Mouse (Mus musculus) forebrain, embryonic 13.5 days (tissue): ENCODE measurements around the gene Lmntd1. TPM values are rescaled to one million over a fixed set of nuclear protein-coding genes. Genes with fewer than 3 reads are reported as not detected.

Experiments
- ATAC-seq: fragments of 200-750 bp; cut with Nextera tagmentation; 2 replicates; pipeline ENCODE4 v1.8.0; 2017
- H3K27ac ChIP-seq: fragments of 300-500 bp; sonication (generic); 2 replicates; pipeline ENCODE4 v1.5.1; 2015; ENCODE audit warnings: inconsistent platforms, mild to moderate bottlenecking, moderate library complexity
- H3K27me3 ChIP-seq: fragments of 300-500 bp; sonication (generic); 2 replicates; pipeline ENCODE4 v1.6.1; 2015; ENCODE audit warnings: mild to moderate bottlenecking, inconsistent platforms
- H3K36me3 ChIP-seq: fragments of 300-500 bp; sonication (generic); 2 replicates; pipeline ENCODE4 v1.6.1; 2015; ENCODE audit warnings: mild to moderate bottlenecking, inconsistent platforms; ENCODE audit not compliant: poor library complexity, severe bottlenecking
- H3K4me1 ChIP-seq: fragments of 300-500 bp; sonication (generic); 2 replicates; pipeline ENCODE4 v1.6.1; 2015; ENCODE audit warnings: inconsistent platforms
- H3K4me2 ChIP-seq: fragments of 300-500 bp; sonication (generic); 2 replicates; pipeline ENCODE4 v1.6.1; 2015; ENCODE audit warnings: inconsistent platforms, mild to moderate bottlenecking, moderate library complexity
- H3K4me3 ChIP-seq: fragments of 300-500 bp; sonication (generic); 2 replicates; pipeline ENCODE4 v1.5.1; 2015; ENCODE audit warnings: mild to moderate bottlenecking, inconsistent platforms
- H3K9ac ChIP-seq: fragments of 300-500 bp; sonication (generic); 2 replicates; pipeline ENCODE4 v1.6.1; 2015; ENCODE audit warnings: mild to moderate bottlenecking, inconsistent platforms
- H3K9me3 ChIP-seq: fragments of 300-500 bp; sonication (generic); replicated peaks from 2 replicates; pipeline ENCODE4 v1.6.1; 2016; ENCODE audit warnings: inconsistent platforms
- WGBS: fragments of 180-500 bp; shearing (Covaris S2); methylation state at CpG from one replicate; pipeline ENCODE4 v1.1.7; 2015; 5-methylcytosine and 5-hydroxymethylcytosine counted together
- polyA plus RNA-seq: library from polyadenylated mRNA; unstranded; fragments of >200 nt; fragmentation: Nextera tagmentation; extraction: Ambion mirVana; gene quantifications from 2 replicates; pipeline ENCODE4 v1.2.1, GENCODE M21; 2015

Lmntd1 gene
- polyA plus RNA-seq, 1 experiment from 2014 or later: 0.45 TPM

GRCm38 (mm10) chr6:145380961-145381360 lies 233.2 kb downstream of the Lmntd1 start:
- WGBS: 75% methylated on average over 8 of the region's 8 CpGs
- ATAC-seq: peak; percentile 37
- Histone ChIP-seq H3K4me3 (no peak overlapping the region), H3K27ac (peak overlapping the region; percentile 19; the same call in 1 of the 2 replicates), H3K36me3 (no peaks in the 10 kb centered on the region), H3K4me2 (no peak overlapping the region), H3K9ac (no peak overlapping the region), H3K27me3 (no peaks in the 10 kb centered on the region), H3K4me1 (peaks cover 30% of the 10 kb centered on the region), H3K9me3 (no peaks in the 10 kb centered on the region)

GRCm38 (mm10) chr6:145379175-145379574 lies 234.9 kb downstream of the Lmntd1 start:
- 7% methylated on average over 6 of the region's 6 CpGs for WGBS
- Histone ChIP-seq H3K4me3 (no peak overlapping the region), H3K27ac (peak overlapping the region; percentile 68), H3K27me3 (no peaks in the 10 kb centered on the region), H3K4me2 (peak overlapping the region; percentile 28), H3K9ac (no peak overlapping the region), H3K36me3 (no peaks in the 10 kb centered on the region), H3K4me1 (peaks cover 30% of the 10 kb centered on the region), H3K9me3 (no peaks in the 10 kb centered on the region)
- ATAC-seq: peak; percentile 80

- Histone ChIP-seq H3K9ac (no peak overlapping the region), H3K36me3 (no peaks in the 10 kb centered on the region), H3K4me2 (peak overlapping the region; percentile 28), H3K4me1 (peaks cover 30% of the 10 kb centered on the region), H3K27me3 (no peaks in the 10 kb centered on the region), H3K9me3 (no peaks in the 10 kb centered on the region), H3K27ac (peak overlapping the region; percentile 68; the same call in 1 of the 2 replicates), H3K4me3 (no peak overlapping the region)
- ATAC-seq: peak; percentile 30; the same call in 1 of the 2 replicates
- WGBS: 64% methylated on average over 4 of the region's 4 CpGs
Observed at GRCm38 (mm10) chr6:145378689-145379088, 235.4 kb downstream of the Lmntd1 start.

- 85% methylated on average over 2 of the region's 2 CpGs for WGBS
- Histone ChIP-seq H3K27ac (no peak overlapping the region), H3K4me1 (peaks cover 13% of the 10 kb centered on the region), H3K4me3 (no peak overlapping the region), H3K4me2 (no peak overlapping the region), H3K9me3 (no peaks in the 10 kb centered on the region), H3K36me3 (no peaks in the 10 kb centered on the region), H3K27me3 (no peaks in the 10 kb centered on the region), H3K9ac (no peak overlapping the region)
- no peak for ATAC-seq
Observed at GRCm38 (mm10) chr6:145374372-145374771, 239.7 kb downstream of the Lmntd1 start.

DNA sequence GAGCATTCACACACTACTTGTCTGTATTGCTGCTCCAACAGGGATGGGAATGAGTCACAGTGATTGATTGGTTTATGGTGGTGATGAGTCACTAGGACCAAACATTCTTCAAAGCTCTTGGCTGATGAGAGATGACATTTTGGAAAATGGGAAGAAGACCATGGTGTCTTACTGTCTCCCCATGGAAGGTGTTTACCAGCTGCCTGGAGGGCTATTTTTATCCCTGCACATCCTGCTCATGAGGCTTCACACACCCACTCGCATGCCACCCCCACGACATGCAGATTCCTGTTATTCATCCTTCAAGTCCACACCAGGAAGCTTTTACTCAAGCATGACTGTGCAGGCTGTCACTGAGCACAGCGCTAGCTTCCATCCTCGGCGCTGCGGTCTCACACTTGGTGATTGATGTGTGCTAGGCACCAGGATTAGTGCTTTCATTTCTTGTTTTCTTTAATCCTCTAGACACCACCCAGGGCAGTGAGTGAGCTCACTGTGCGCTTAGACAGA lies 240.4 kb downstream of the Lmntd1 start:
- H3K27ac ChIP-seq: no peak overlapping the region
- H3K9me3 ChIP-seq: no peaks in the 10 kb centered on the region
- peaks cover 7% of the 10 kb centered on the region for H3K4me1 ChIP-seq
- H3K9ac ChIP-seq: no peak overlapping the region
- no peak overlapping the region for H3K4me3 ChIP-seq
- H3K27me3 ChIP-seq: no peaks in the 10 kb centered on the region
- no peaks in the 10 kb centered on the region for H3K36me3 ChIP-seq
- no peak for ATAC-seq
- WGBS: 58% methylated on average over 7 of the region's 7 CpGs
- H3K4me2 ChIP-seq: no peak overlapping the region

- WGBS: 75% methylated on average over 2 of the region's 2 CpGs
- no peak for ATAC-seq
- H3K4me1 ChIP-seq: no peaks in the 10 kb centered on the region
- no peak overlapping the region for H3K9ac ChIP-seq
- no peaks in the 10 kb centered on the region for H3K27me3 ChIP-seq
- no peak overlapping the region for H3K27ac ChIP-seq
- H3K36me3 ChIP-seq: no peaks in the 10 kb centered on the region
- no peaks in the 10 kb centered on the region for H3K9me3 ChIP-seq
- H3K4me3 ChIP-seq: no peak overlapping the region
- H3K4me2 ChIP-seq: no peak overlapping the region
Observed at GRCm38 (mm10) chr6:145372066-145372465, 242.1 kb downstream of the Lmntd1 start.

DNA sequence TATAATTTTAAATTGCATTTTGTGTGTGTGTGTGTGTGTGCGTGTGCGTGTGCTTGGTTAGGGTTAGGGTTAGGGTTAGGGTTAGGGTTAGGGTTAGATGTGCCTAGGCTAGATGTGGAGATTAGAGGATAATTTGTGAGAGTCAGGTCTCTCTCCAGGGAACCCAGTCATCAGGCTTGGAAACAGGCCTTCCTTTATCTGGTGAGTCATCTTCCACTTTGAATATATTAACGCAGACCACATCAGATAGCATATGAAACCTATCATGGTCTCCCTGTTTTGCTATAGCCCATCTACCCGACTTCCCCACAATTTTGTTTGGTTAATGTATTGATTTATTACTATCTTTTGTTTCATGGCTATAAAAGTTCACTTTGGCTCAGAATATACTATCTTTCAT lies 242.5 kb downstream of the Lmntd1 start:
- Histone ChIP-seq H3K4me3 (no peak overlapping the region), H3K36me3 (no peaks in the 10 kb centered on the region), H3K4me1 (no peaks in the 10 kb centered on the region), H3K9ac (no peak overlapping the region), H3K4me2 (no peak overlapping the region), H3K27ac (no peak overlapping the region), H3K9me3 (no peaks in the 10 kb centered on the region), H3K27me3 (no peaks in the 10 kb centered on the region)
- ATAC-seq: no peak
- 93% methylated on average over 4 of the region's 4 CpGs for WGBS

DNA sequence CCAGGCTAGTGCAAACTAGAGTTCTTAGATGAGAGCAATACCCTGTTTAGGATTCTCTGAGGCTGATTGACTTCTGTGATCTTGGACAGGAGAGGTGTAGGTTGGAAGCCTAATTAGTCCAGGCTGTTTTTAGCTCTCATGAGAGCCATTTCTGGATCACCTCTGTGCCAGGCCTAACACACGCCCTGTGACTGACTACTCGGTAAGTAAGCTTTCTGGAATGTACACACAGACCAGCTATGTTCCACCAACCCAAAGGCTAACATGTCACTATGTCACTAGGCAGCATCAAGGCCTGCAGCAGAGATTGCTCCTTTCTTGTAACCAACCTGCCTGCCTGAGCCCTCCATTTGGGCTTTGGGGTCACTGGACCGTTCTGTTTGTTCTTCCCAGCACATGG lies 243.8 kb downstream of the Lmntd1 start:
- H3K4me1 ChIP-seq: no peaks in the 10 kb centered on the region
- WGBS: 86% methylated on average over 3 of the region's 3 CpGs
- no peak overlapping the region for H3K4me3 ChIP-seq
- H3K27ac ChIP-seq: no peak overlapping the region
- H3K9ac ChIP-seq: no peak overlapping the region
- no peaks in the 10 kb centered on the region for H3K9me3 ChIP-seq
- H3K36me3 ChIP-seq: no peaks in the 10 kb centered on the region
- no peak overlapping the region for H3K4me2 ChIP-seq
- no peak for ATAC-seq
- H3K27me3 ChIP-seq: no peaks in the 10 kb centered on the region

DNA sequence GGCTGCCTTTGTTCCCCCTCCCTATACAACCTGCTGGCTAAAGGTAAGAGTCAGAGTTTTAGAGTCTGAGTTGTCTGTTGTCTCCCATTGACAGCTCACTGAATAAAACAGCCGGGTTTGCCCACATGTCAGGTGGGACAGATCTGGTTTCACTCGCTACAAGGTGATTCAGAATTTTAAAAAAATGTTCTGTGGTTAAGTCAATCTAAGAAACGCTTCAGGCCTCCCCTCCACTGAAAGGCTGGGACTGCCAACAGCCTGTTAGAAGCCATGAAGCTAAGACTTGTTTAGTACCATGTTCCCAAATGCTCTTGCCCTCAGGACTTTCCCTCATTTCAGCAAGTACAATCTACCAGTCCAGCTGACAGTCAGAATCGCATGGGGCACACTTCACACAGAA lies 244.8 kb downstream of the Lmntd1 start:
- H3K9ac ChIP-seq: no peak overlapping the region
- no peak for ATAC-seq
- 68% methylated on average over 4 of the region's 4 CpGs for WGBS

GRCm38 (mm10) chr6:145366488-145366887 lies 247.6 kb downstream of the Lmntd1 start:
- Histone ChIP-seq H3K9me3 (no peaks in the 10 kb centered on the region), H3K36me3 (no peaks in the 10 kb centered on the region), H3K9ac (no peak overlapping the region), H3K4me1 (no peaks in the 10 kb centered on the region), H3K4me2 (no peak overlapping the region), H3K27me3 (0 out of 2 replicates have a peak, but pooled peaks cover 3% of the 10 kb centered on the region), H3K4me3 (no peak overlapping the region), H3K27ac (no peak overlapping the region)
- 94% methylated on average over 11 of the region's 11 CpGs for WGBS
- ATAC-seq: no peak

More for the DNA sequence above, 244.8 kb downstream of the Lmntd1 start:
- H3K4me2 ChIP-seq: no peak overlapping the region
- H3K9me3 ChIP-seq: no peaks in the 10 kb centered on the region
- no peak overlapping the region for H3K27ac ChIP-seq
- H3K27me3 ChIP-seq: no peaks in the 10 kb centered on the region
- H3K4me3 ChIP-seq: no peak overlapping the region
- no peaks in the 10 kb centered on the region for H3K36me3 ChIP-seq
- H3K4me1 ChIP-seq: no peaks in the 10 kb centered on the region

DNA sequence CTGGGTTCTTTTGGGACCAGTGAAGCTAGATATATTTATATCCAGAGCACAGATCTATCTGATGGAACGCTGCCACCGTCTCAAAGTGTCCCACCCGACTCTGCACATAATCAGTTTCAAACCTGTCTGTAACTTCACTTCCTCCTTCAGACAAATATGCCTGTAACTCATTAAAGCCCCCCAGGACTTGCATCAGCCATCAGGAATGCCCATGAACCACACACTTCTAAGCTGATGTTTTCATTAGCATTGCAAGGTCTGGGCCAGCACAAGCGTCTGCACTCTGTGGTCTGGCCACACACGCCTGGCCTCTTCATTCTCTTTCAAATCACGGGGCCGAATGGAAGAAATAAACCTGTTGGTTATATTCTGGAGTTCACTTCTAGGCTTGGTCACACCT lies 250.4 kb downstream of the Lmntd1 start:
- Histone ChIP-seq H3K36me3 (no peaks in the 10 kb centered on the region), H3K9me3 (no peaks in the 10 kb centered on the region), H3K27ac (no peak overlapping the region), H3K4me2 (no peak overlapping the region), H3K4me1 (no peaks in the 10 kb centered on the region), H3K4me3 (no peak overlapping the region), H3K9ac (no peak overlapping the region), H3K27me3 (0 out of 2 replicates have a peak, but pooled peaks cover 5% of the 10 kb centered on the region)
- ATAC-seq: no peak
- 85% methylated on average over 7 of the region's 7 CpGs for WGBS

DNA sequence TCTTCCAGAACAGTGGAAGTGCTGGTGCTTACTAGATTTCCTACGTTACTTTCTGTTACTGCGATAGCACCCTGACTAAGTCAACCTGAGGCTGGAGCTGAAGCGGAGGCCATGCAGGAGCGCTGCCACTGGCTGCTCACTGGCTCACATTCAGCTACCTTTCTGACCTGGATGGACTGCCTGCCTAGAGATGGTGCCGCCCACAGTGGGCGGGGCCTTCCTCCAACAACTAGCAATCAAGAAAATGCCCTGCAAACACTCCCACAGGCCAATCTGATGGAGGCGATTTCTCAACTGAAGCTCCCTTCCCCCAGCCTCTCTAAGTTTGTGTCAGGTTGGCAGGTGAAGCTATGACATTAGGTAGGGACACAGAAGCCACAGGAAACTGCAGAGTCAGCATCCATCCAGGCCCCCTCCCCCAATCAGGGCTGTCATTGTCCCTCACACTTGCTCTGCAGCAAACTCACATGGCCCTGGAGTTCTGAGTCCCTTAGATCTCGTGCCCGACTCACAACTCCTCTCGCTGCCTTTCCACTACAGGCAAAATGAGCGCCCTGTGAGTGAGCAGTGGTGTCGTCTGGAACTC lies 252.9 kb downstream of the Lmntd1 start:
- no peaks in the 10 kb centered on the region for H3K36me3 ChIP-seq
- no peak for ATAC-seq
- no peak overlapping the region for H3K4me2 ChIP-seq
- H3K4me1 ChIP-seq: no peaks in the 10 kb centered on the region
- H3K4me3 ChIP-seq: no peak overlapping the region
- 0 out of 2 replicates have a peak, but pooled peaks cover 5% of the 10 kb centered on the region for H3K27me3 ChIP-seq
- no peaks in the 10 kb centered on the region for H3K9me3 ChIP-seq
- H3K9ac ChIP-seq: no peak overlapping the region
- 65% methylated on average over 12 of the region's 12 CpGs for WGBS
- no peak overlapping the region for H3K27ac ChIP-seq
